Mouse (Mus musculus): ENCODE measurements around the gene Slc50a1.

- no peak for TF ChIP-seq CTCF (IDR thresholded peaks at IDR 0.05; ENCODE audit: low read depth)
- no peak for TF ChIP-seq EP300 (IDR thresholded peaks at IDR 0.05; ENCODE audit: low read depth)
Observed at GRCm38 (mm10) chr3:89232614-89233013, 37.8 kb downstream of the Slc50a1 start.
